Mouse (Mus musculus) heart, adult 9 months (tissue): ENCODE measurements at regions not wholly inside any gene's neighbourhood (a gene's known extent, or its start where the extent isn't known, plus 50 kb on each side); places are given as distances from the start of the nearest gene placed in this dataset.
"Not testable (repeated sequence)": the region's sequence is repeated elsewhere in the genome, so short reads cannot be mapped to it uniquely, and the experiment has no call there.

Source experiments
- DNase-seq, 2 experiments: peaks; one replicate each; pipeline ENCODE4 v3.0.0; 2022; ENCODE audit warnings: low spot score in 2 of 2

DNA sequence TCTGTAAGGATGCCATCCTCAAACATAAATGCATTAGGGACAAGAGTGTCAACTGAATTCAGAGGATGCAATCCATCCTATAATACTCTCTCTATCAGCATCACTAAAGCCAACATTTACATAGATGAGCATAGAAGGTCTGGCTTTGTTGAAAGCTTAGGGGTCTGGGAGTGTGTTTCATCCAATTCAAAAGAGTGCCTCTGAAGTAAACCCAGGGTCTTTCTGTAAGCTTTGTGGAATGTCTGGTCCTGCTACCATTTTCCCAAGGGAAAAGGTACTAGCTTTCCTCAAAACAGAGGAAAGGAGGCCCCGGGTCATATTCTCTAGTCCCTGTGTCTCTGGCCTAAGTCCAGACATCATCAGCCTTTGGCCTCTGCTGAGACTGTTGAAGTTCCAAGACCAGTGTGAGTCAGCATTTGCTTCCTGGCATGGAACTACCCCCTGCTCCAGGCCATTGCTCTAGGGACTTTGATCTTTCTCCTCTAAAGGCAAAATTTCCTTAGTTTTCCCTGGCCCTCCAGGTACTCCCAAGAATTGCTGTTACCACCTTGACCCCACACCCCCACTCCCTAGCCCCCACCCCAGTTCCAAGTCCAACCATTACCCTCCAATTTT is 280.0 kb upstream of the Jarid2 start:
- DNase-seq, result peak; percentile 74 to 78

GRCm38 (mm10) chr13:44451224-44451623 is 278.1 kb upstream of the Jarid2 start:
- DNase-seq, result no peak

DNA sequence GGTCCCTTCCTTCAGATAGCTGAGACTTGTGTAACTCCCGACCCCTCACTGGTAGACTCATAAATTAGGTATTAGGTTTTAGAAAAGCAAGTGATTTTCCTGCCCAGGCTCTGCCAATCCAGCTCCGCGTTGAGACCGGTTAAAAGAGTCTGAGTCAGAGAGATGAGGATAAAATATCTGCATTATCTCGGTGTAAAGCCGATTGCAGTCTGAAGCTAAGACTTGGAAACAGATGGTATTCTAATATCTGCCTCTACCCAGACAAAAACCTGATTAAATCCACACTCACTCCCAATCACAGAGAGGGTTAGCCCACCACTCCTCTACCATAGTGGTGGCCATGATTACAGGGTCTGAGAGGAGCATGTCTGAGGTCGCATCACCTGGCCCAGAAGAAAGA is 276.1 kb upstream of the Jarid2 start:
- DNase-seq, result no peak

GRCm38 (mm10) chr13:44454136-44454535 is 275.1 kb upstream of the Jarid2 start:
- DNase-seq, result no peak

DNA sequence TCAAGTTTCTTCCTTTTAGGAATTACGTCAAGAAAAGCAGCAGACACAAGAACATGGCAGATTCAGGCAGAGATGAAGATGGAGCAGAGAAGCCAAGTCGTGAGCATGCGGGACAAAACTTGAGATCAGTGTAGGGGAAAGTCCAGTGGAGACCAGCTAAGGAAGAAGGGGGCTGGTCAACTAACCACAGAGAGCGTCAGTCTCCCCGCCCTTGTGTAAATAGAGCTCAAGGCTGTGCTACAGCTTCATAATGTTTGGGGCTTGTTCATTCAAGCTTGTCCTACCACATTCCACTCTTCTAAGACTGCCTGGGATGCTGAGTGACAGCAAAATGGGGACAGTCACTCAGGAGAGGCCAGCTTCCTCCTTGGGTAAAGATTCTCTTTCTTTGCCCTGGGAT is 274.1 kb upstream of the Jarid2 start:
- no peak for DNase-seq

- no peak for DNase-seq
Measured at GRCm38 (mm10) chr13:44458744-44459143, 270.5 kb upstream of the Jarid2 start.

DNA sequence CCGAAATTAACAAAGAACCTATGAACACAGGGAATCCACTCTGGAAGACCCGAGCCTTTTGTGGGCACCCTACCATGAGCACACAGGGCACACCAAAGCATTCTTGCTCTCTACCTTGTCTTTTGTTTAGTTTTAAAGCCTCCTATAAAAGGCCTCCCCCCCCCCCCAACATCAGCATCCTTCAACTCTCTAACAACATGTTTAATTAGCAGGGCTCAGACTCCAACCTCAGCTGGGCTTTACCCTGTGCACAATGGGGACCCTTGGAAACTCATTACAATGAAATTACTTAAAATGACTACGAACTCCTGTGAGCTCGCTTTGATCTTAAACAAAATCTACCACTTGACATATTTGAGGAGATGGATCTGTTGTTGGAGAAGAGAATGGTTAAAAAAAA is 270.1 kb upstream of the Jarid2 start:
- no peak for DNase-seq

DNA sequence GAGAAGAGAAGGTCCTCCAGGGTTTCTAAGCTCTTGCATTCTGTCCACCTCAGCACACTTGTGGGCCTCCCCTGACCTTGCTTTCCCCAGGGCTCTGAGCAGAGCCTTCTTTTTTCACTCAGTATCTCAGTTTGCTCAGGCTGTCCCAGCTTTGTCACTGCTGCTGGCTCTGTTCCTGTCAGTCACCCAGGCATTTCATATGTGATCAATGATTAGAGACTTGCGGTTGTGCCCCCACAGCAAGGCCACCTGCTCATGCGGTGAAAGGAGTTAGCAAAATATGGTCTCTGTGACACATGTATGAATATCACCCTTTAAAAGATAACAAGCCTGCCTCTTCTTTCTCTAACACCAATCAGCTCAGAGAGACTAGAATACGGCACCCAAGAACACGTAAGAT is 265.6 kb upstream of the Jarid2 start:
- DNase-seq, result no peak

- DNase-seq, result no peak
Measured at GRCm38 (mm10) chr13:44465567-44465966, 263.7 kb upstream of the Jarid2 start.

DNA sequence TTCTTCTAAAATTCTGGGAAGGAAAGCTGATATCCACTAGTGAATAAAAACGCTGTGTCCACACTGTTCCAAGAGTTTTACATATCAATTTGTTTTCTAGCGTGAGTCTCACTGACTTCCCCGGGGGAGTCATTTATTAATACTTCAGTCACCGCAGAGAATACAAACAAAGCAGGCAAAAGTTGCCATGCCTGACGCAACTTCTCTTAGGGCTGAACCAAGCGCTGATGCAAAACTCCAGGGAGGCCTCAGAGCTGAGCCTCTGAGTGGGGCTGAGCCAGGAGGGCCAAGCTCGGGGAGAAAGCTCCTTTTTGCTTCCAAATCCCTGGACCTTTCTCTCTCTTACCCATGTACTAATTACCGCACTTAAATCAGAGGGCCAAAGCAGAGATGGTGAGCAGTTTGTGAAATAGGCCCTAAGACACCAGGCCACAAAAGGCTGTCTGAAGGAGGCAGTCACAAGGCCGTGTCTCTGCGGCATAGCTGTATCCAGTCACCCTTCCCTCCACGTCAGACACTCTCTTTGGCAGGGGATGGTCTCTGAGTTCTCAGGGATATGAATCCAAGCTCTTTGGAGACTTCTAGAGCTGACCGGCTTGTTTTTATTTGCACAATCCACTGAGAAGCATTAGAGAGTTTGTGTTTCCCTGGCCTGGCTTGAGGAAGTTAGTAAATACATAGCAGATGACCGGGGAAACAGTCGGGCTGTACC is 260.2 kb upstream of the Jarid2 start:
- DNase-seq, result peak; percentile 64 to 78

DNA sequence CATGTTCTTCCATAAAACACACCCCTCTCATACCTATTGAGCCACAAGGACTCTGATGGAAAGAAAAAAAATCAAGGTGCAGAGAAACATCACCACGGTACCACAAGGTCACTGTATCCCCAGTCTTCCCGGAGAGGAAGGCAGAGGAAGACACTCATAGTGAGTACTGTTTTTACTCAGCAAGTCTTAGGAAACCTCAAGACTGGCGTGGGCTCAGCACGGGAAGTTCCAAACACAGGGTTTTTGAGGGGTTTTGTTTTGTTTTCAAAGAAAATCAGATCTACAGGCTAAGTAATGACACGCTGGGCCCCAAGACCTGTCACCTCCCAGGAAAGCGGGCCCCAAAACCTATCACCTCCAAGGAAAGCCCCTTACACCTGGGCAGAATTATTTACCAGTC is 259.6 kb upstream of the Jarid2 start:
- no peak for DNase-seq

- DNase-seq, result no peak
Measured at GRCm38 (mm10) chr13:44473200-44473599, 256.1 kb upstream of the Jarid2 start.

DNA sequence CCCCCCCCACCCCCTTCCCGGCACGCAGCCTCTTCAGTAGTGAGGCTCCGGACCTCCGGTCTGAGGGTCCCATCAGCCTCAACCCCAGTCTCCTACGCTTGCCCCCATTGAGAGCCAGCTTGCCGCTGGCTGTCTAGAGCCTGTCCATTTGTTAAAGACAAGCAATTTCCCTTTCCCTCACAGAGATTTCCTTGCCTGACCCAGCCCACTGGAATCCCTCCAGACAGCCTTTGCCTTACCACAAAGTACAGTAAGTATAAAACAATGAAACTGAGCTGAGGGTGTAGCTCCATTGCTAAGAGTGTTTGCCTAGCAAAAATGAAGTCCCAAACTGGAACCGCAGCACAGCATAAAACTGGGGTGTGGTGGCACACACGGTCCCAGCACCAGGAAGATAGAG is 252.4 kb upstream of the Jarid2 start:
- DNase-seq, result peak; percentile 65 to 72

DNA sequence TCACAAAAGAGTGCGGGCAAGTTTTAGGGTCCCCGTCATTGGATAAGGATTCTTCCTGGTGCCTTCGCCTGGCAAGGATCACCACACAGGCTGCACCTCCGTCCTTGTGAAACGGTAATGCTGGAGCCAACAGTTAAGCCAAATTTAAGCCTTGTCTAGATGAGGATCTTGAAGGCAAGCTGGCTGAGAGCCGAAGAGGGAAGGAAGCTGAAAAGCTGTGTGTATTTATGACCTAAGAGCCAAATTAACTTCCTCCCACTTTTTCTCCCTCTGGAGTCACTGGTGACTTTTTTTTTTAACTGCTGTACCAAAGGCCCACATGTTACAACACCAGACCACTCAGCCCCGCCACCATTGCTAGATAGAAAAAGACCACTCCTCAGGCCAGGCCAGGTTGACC is 249.1 kb upstream of the Jarid2 start:
- peak in 1 of 2 experiments; percentile 55 for DNase-seq

DNA sequence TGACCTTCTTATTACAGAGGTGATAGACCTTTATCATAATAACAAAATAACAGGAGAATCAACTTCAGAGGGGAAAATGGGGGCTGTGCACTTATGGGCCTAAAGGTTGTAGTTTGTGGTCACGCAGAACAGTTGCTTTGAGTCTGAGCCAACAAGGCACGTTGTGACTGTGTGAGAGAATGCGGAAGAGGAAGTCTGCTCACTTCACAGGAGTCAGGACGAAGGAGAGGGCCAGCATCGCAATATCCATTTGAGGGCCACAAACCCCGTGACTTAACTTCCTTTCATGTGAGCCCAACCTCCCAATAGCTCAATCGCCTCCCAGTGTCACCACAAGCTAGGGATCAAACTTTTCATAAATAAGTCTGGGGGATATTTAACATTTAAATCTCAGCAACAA is 246.6 kb upstream of the Jarid2 start:
- DNase-seq, result no peak

DNA sequence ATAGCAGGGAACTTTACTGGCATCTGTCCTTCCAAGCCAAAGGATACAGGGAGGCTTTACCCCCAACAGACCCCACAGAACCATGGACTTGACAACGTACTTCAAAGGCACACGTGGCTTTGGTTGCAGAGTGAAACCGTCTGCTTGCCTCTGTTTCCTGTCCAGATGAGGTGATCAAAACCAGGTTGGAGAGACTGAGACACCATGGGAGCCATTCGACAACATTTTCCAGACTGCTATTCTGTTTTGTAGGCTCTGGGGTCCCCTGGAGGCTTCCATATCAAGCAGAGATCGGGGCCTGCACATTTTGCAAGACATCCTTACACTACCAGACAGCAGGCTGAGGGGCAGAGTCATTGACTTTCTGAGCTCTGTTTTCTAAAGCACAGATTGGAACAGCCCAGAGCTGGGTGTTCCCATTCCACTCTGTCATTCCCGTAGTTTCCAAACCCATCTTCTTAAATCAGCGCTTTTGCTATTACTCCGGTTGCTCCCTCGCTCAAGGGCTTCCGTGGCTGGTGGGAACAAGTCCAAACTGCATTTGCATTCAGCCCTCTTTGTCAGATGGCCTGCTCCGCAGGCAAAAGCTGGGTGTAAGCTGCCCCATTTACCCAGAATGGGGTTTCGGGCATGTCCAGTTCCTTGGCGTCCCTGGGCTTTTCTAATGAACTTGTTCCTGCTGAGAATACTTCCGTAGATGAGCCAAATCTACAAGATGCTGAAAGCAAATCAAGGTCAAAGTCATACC is 244.5 kb upstream of the Jarid2 start:
- DNase-seq, result no peak

DNA sequence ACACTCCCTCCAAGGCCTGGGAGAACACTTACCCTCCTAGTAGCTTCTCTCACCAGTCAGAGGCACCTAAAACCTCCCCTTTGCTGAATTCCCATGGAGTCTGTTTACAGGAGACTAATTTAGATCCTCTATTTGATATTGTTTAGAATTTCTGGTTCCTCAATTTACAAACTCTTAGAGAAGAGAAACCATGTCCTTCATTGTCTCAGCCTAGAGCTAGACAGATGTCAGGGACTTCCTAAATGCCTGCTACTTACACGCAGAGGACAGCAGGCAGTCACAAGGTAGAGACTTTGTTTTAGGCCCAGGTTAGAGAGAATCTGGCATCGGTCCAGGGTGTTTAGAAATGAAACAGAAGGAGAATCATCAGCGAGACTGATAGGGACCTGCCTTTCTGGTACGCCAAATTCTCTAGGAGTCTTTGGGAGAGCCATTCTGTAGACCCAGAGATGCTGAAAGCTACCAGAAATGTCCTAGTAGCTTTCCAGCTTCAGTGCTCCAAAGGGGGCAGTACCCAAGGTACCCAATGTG is 238.3 kb upstream of the Jarid2 start:
- DNase-seq, result no peak

- DNase-seq, result no peak
Measured at GRCm38 (mm10) chr13:44493884-44494283, 235.4 kb upstream of the Jarid2 start.

DNA sequence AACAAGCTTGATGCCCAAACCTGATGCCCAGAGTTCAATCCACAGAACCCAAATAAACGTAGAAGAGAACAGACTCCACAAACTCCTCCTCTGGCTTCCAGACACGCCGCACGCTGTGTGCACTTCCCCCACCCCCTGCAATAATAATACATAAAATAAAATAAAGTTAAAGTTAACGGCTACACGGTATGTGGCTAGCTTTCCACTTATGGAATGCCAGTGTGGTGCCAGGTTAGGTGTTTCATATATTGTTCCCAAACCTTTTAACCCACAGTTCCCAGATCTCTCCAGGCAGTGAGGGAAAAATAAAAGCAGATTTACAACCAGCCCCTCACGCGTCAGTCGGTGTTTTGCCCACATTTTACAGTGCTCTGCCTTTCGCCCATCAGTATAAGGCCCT is 233.8 kb upstream of the Jarid2 start:
- no peak for DNase-seq

GRCm38 (mm10) chr13:44496596-44496995 is 232.7 kb upstream of the Jarid2 start:
- no peak for DNase-seq

DNA sequence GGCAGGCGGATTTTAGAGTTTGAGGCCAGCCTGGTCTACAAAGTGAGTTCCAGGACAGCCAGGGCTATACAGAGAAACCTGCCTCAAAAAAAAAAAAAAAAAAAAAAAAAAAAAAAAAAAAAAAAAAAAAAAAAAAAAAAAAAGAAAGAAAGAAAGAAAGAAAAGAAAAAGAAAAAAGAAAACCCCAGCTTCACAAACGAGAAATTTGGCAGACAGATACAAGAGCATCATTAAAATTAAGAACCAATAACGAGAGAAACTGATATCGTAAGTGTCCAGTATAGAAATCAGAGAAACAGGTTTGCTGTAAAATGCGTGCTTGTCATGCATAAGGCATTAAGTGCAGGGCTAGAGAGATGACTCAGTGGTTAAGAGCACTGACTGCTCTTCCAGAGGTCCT is 228.4 kb upstream of the Jarid2 start:
- DNase-seq, result not testable (repeated sequence)

GRCm38 (mm10) chr13:44501777-44502321 is 227.4 kb upstream of the Jarid2 start:
- peak; percentile 31 to 45 for DNase-seq
